Comparison of ENCODE assay signal across 17 mouse cellular contexts in the genomic region with DNA sequence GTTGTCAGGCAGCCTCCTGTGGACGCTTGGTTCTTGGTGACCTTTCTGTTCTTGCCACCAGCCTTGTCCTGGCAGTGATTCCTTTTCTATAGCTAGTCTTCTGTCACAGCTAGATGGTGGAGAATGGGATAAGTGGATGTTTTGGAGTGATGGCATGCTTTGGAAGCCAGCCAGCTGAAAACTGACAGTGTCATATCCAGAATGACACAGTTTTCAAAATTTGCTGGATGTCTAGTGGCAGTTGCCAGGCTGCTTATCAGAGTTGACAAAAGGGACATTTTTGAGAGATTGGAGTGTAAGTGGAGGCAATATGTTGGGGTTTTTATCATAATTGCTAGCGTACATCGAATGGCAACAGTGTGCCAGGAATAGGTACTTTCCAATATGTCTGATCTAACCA.
"Had no signal": no experiment of that assay in that cellular context is flagged by ENCODE, and none has a peak within 500 bp of the region (broad histone marks: within the 10 kb centered on the region; RNA-seq: fewer than 3 reads in every experiment).

No protein-coding gene starts in this region.

- H3K4me3 ChIP-seq: lung, embryonic 15.5 days; megakaryocyte, embryonic 14.5 days; midbrain, embryonic 13.5 days; midbrain, embryonic 15.5 days; neural tube, embryonic 12.5 days; stomach, embryonic 15.5 days had no signal

- H3K27ac ChIP-seq: lung, embryonic 15.5 days; macrophage; midbrain, embryonic 13.5 days; midbrain, embryonic 15.5 days; neural tube, embryonic 12.5 days; stomach, embryonic 15.5 days; stomach, postnatal 0 days had no signal

- H3K9me3 ChIP-seq: lung, embryonic 15.5 days; midbrain, embryonic 13.5 days; midbrain, embryonic 15.5 days; neural tube, embryonic 12.5 days; stomach, embryonic 15.5 days had no signal

- ATAC-seq: lung, postnatal 0 days; midbrain, embryonic 13.5 days; midbrain, embryonic 15.5 days had no signal

- H3K27me3 ChIP-seq: lung, embryonic 15.5 days; megakaryocyte, embryonic 14.5 days; midbrain, embryonic 13.5 days; midbrain, embryonic 15.5 days; neural tube, embryonic 12.5 days; stomach, embryonic 15.5 days had no signal

- H3K4me1 ChIP-seq: lung, embryonic 15.5 days; megakaryocyte, embryonic 14.5 days; midbrain, embryonic 13.5 days; midbrain, embryonic 15.5 days; neural tube, embryonic 12.5 days; stomach, embryonic 15.5 days had no signal

- H3K4me2 ChIP-seq: lung, embryonic 15.5 days; midbrain, embryonic 11.5 days; midbrain, embryonic 13.5 days; midbrain, embryonic 15.5 days; neural tube, embryonic 12.5 days; stomach, embryonic 15.5 days had no signal

- DNase-seq: lung, adult 2 months; lung, postnatal 14 days; lung, postnatal 36 days; right cerebral cortex, postnatal 14 days; thymus, adult 2 months; thymus, postnatal 25 days; thymus, postnatal 4 days had no signal

- H3K36me3 ChIP-seq: lung, embryonic 15.5 days; midbrain, embryonic 13.5 days; midbrain, embryonic 15.5 days; neural tube, embryonic 12.5 days; stomach, embryonic 15.5 days had no signal

- H3K9ac ChIP-seq: lung, embryonic 15.5 days; midbrain, embryonic 13.5 days; midbrain, embryonic 15.5 days; neural tube, embryonic 12.5 days; stomach, embryonic 15.5 days had no signal
